Mouse (Mus musculus) MEL (cell line): ENCODE measurements at regions not wholly inside any gene's neighbourhood (a gene's known extent, or its start where the extent isn't known, plus 50 kb on each side); places are given as distances from the start of the nearest gene placed in this dataset.
A peak's percentile ranks its signal among the peaks of the same experiment; 100 is the strongest.

Experiments
- DNase-seq: peaks from one replicate; pipeline ENCODE4 v3.0.0; 2011; ENCODE audit warnings: low read depth, low spot score
- H3K27ac ChIP-seq: 2 replicates; pipeline ENCODE4 v1.5.1; 2012; ENCODE audit warnings: low read depth, mild to moderate bottlenecking, control low read depth, low read length, moderate library complexity; ENCODE audit not compliant: control insufficient read depth
- H3K27me3 ChIP-seq, 2 experiments: fragments of 150-350 bp in 1 of 2; sonication (generic) in 1 of 2; 2 replicates each; pipeline ENCODE4 v1.6.1; 2012; ENCODE audit warnings: low read length in 2 of 2, mild to moderate bottlenecking in 2 of 2, improper control_type of control experiment in 1 of 2, moderate library complexity in 1 of 2; ENCODE audit not compliant: insufficient read depth in 2 of 2, control insufficient read depth in 1 of 2
- H3K36me3 ChIP-seq, 2 experiments: 2 replicates each; pipeline ENCODE4 v1.6.1; 2012 to 2014; ENCODE audit warnings: low read length in 2 of 2, improper control_type of control experiment in 1 of 2, inconsistent platforms in 1 of 2, mild to moderate bottlenecking in 1 of 2; ENCODE audit not compliant: insufficient read depth in 2 of 2, control insufficient read depth in 1 of 2
- H3K4me1 ChIP-seq, 2 experiments: fragments of 150-350 bp in 1 of 2; sonication (generic) in 1 of 2; 2 replicates each; pipeline ENCODE4 v1.6.1; 2012; ENCODE audit warnings: low read length in 2 of 2, improper control_type of control experiment in 1 of 2, mild to moderate bottlenecking in 1 of 2; ENCODE audit not compliant: insufficient read depth in 2 of 2, control insufficient read depth in 1 of 2
- H3K4me3 ChIP-seq, 2 experiments: fragments of 150-350 bp in 1 of 2; sonication (generic) in 1 of 2; 2 replicates each; pipeline ENCODE4 v1.5.1; 2012; ENCODE audit warnings: low read depth in 2 of 2, low read length in 2 of 2, mild to moderate bottlenecking in 2 of 2, moderate library complexity in 2 of 2, control low read depth in 1 of 2, improper control_type of control experiment in 1 of 2; ENCODE audit not compliant: control insufficient read depth in 1 of 2, insufficient read depth in 1 of 2
- H3K79me2 ChIP-seq: 2 replicates; pipeline ENCODE4 v1.6.1; 2012; ENCODE audit warnings: mild to moderate bottlenecking, low read length, moderate library complexity; ENCODE audit not compliant: control insufficient read depth, poor library complexity, insufficient read depth
- H3K9ac ChIP-seq: 2 replicates; pipeline ENCODE4 v1.6.1; 2012; ENCODE audit warnings: low read depth, mild to moderate bottlenecking, control low read depth, low read length, moderate library complexity; ENCODE audit not compliant: control insufficient read depth, poor library complexity, severe bottlenecking
- H3K9me3 ChIP-seq: fragments of 150-350 bp; sonication (generic); replicated peaks from 2 replicates; pipeline ENCODE4 v1.6.1; 2012; ENCODE audit warnings: mild to moderate bottlenecking, low read length, improper control_type of control experiment, moderate library complexity; ENCODE audit not compliant: insufficient read depth
- BHLHE40 ChIP-seq: IDR thresholded peaks from 2 replicates; pipeline ENCODE4 v1.6.1; 2012; ENCODE audit warnings: low read depth, mild to moderate bottlenecking, inconsistent platforms, low read length, improper control_type of control experiment, borderline replicate concordance
- CHD2 ChIP-seq: IDR thresholded peaks from 2 replicates; pipeline ENCODE4 v1.6.1; 2011; ENCODE audit warnings: low read length, improper control_type of control experiment
- CTCF ChIP-seq, 3 experiments: IDR thresholded peaks in 2 of 3; conservative IDR thresholded peaks in 1 of 3; 2 replicates each; pipeline ENCODE4 v1.5.1; 2011 to 2012; ENCODE audit warnings: low read length in 3 of 3, low read depth in 2 of 3, mild to moderate bottlenecking in 2 of 3, improper control_type of control experiment in 1 of 3, inconsistent platforms in 1 of 3, mixed read lengths in 1 of 3, moderate library complexity in 1 of 3; ENCODE audit not compliant: control insufficient read depth in 1 of 3, insufficient read depth in 1 of 3, poor library complexity in 1 of 3, severe bottlenecking in 1 of 3
- E2F4 ChIP-seq: IDR thresholded peaks from 2 replicates; pipeline ENCODE4 v1.6.1; 2011; ENCODE audit warnings: low read depth, low read length, improper control_type of control experiment, borderline replicate concordance
- ELF1 ChIP-seq: IDR thresholded peaks from 2 replicates; pipeline ENCODE4 v1.6.1; 2014; ENCODE audit warnings: low read depth, mild to moderate bottlenecking, inconsistent platforms, low read length, improper control_type of control experiment, moderate library complexity
- EP300 ChIP-seq, 2 experiments: IDR thresholded peaks; 2 replicates each; pipeline ENCODE4 v1.6.1; 2011; ENCODE audit warnings: improper control_type of control experiment in 2 of 2, low read length in 2 of 2, low read depth in 1 of 2, mild to moderate bottlenecking in 1 of 2
- GABPA ChIP-seq: IDR thresholded peaks from 2 replicates; pipeline ENCODE4 v1.6.1; 2012; ENCODE audit warnings: low read depth, mild to moderate bottlenecking, inconsistent platforms, low read length, improper control_type of control experiment, moderate library complexity
- GATA1 ChIP-seq: IDR thresholded peaks from 2 replicates; pipeline ENCODE4 v1.6.1; 2011; ENCODE audit warnings: low read depth, low read length, improper control_type of control experiment
- HCFC1 ChIP-seq: IDR thresholded peaks from 2 replicates; pipeline ENCODE4 v1.6.1; 2012; ENCODE audit warnings: low read depth, mild to moderate bottlenecking, inconsistent platforms, low read length, improper control_type of control experiment, moderate library complexity
- JUND ChIP-seq: IDR thresholded peaks from 2 replicates; pipeline ENCODE4 v1.6.1; 2011; ENCODE audit warnings: low read depth, mild to moderate bottlenecking, improper control_type of control experiment, low read length
- MAX ChIP-seq: IDR thresholded peaks from 2 replicates; pipeline ENCODE4 v1.6.1; 2011; ENCODE audit warnings: low read length, improper control_type of control experiment
- MAZ ChIP-seq: IDR thresholded peaks from 2 replicates; pipeline ENCODE4 v1.6.1; 2012; ENCODE audit warnings: low read depth, mild to moderate bottlenecking, inconsistent platforms, low read length, improper control_type of control experiment
- MEF2A ChIP-seq: IDR thresholded peaks from 2 replicates; pipeline ENCODE4 v1.6.1; 2014; ENCODE audit warnings: low read depth, mild to moderate bottlenecking, inconsistent platforms, low read length, improper control_type of control experiment; ENCODE audit not compliant: poor library complexity, insufficient replicate concordance, severe bottlenecking; ENCODE audit errors: extremely low read depth
- MYC ChIP-seq: IDR thresholded peaks from 2 replicates; pipeline ENCODE4 v1.6.1; 2011; ENCODE audit warnings: low read depth, mild to moderate bottlenecking, low read length, improper control_type of control experiment, moderate library complexity
- NELFE ChIP-seq: IDR thresholded peaks from 2 replicates; pipeline ENCODE4 v1.6.1; 2011; ENCODE audit warnings: low read depth, low read length, improper control_type of control experiment
- POLR2AphosphoS2 ChIP-seq: IDR thresholded peaks from 2 replicates; pipeline ENCODE4 v1.6.1; 2011; ENCODE audit warnings: low read length, improper control_type of control experiment
- POLR2AphosphoS5 ChIP-seq: IDR thresholded peaks from 2 replicates; pipeline ENCODE4 v1.6.1; 2012; ENCODE audit warnings: low read depth, borderline replicate concordance, mild to moderate bottlenecking, inconsistent platforms, low read length, moderate library complexity, mixed read lengths
- RAD21 ChIP-seq: IDR thresholded peaks from 2 replicates; pipeline ENCODE4 v1.6.1; 2011; ENCODE audit warnings: mild to moderate bottlenecking, low read depth, low read length, improper control_type of control experiment
- RCOR1 ChIP-seq: IDR thresholded peaks from 2 replicates; pipeline ENCODE4 v1.6.1; 2012; ENCODE audit warnings: low read depth, mild to moderate bottlenecking, inconsistent platforms, low read length, improper control_type of control experiment
- SIN3A ChIP-seq: IDR thresholded peaks from 2 replicates; pipeline ENCODE4 v1.6.1; 2012; ENCODE audit warnings: low read length, improper control_type of control experiment, inconsistent platforms
- SMC3 ChIP-seq: IDR thresholded peaks from 2 replicates; pipeline ENCODE4 v1.6.1; 2011; ENCODE audit warnings: low read depth, low read length, improper control_type of control experiment
- TBP ChIP-seq: IDR thresholded peaks from 2 replicates; pipeline ENCODE4 v1.8.0; 2011; ENCODE audit warnings: low read depth, low read length, improper control_type of control experiment
- TCF12 ChIP-seq: IDR thresholded peaks from 2 replicates; pipeline ENCODE4 v1.6.1; 2014; ENCODE audit warnings: low read depth, mild to moderate bottlenecking, inconsistent platforms, low read length, improper control_type of control experiment, moderate library complexity
- UBTF ChIP-seq: IDR thresholded peaks from 2 replicates; pipeline ENCODE4 v1.6.1; 2012; ENCODE audit warnings: low read depth, mild to moderate bottlenecking, inconsistent platforms, low read length, improper control_type of control experiment, moderate library complexity, borderline replicate concordance; ENCODE audit not compliant: insufficient read depth
- ZNF384 ChIP-seq: IDR thresholded peaks from 2 replicates; pipeline ENCODE4 v1.6.1; 2012; ENCODE audit warnings: low read depth, mild to moderate bottlenecking, inconsistent platforms, low read length, improper control_type of control experiment

DNA sequence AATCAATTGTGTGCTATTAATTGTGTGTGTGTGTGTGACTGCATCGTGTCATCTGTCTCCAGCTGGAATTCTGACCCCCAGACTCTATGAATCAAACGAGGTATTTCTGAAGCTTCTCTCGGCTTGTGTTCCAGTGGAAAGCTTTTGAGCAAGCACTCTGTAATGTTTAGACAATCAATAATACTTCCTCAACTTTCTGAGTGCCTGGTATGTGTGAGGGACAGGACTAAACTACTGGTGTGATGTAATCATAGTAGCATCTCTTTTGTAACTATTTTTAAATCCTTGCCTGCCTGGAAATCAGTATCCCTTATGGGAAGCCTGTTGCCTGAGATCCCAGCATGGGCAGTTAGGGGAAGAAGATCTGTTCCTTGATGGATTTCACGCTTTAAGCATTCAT is 62.4 kb upstream of the Slc44a3 start:
- no peak for TF ChIP-seq MAZ
- no peak for TF ChIP-seq UBTF
- no peak for TF ChIP-seq POLR2AphosphoS2
- no peak for TF ChIP-seq CTCF (IDR thresholded peaks at IDR 0.05 in 2 of 3, conservative IDR thresholded peaks at IDR 0.05 in 1 of 3; ENCODE audit: control insufficient read depth in 1 of 3, insufficient read depth in 1 of 3, low read depth in 2 of 3, low read length in 3 of 3, poor library complexity in 1 of 3, severe bottlenecking in 1 of 3)
- TF ChIP-seq HCFC1 = no peak
- TF ChIP-seq JUND = no peak
- no peak for TF ChIP-seq TBP
- Histone ChIP-seq H3K4me1 (no peaks in the 10 kb centered on the region), H3K9me3 (no peaks in the 10 kb centered on the region), H3K4me3 (no peak overlapping the region), H3K36me3 (no peaks in the 10 kb centered on the region), H3K27ac (no peak overlapping the region), H3K9ac (no peak overlapping the region), H3K27me3 (no peaks in the 10 kb centered on the region), H3K79me2 (no peaks in the 10 kb centered on the region)
- no peak for DNase-seq

- no peak overlapping the region for H3K27ac ChIP-seq
- DNase-seq = no peak
- no peaks in the 10 kb centered on the region for H3K79me2 ChIP-seq
- H3K27me3 ChIP-seq = no peaks in the 10 kb centered on the region
- H3K9ac ChIP-seq = no peak overlapping the region
- H3K4me1 ChIP-seq = no peaks in the 10 kb centered on the region
- no peak overlapping the region for H3K4me3 ChIP-seq
- H3K9me3 ChIP-seq = no peaks in the 10 kb centered on the region
- no peaks in the 10 kb centered on the region for H3K36me3 ChIP-seq
- no peak for TF ChIP-seq NELFE
- no peak for TF ChIP-seq CHD2
- TF ChIP-seq MAZ = no peak
- TF ChIP-seq SMC3 = no peak
- TF ChIP-seq RAD21 = no peak
- no peak for TF ChIP-seq MEF2A
- TF ChIP-seq, all 39 proteins: peak for 0
Observed at GRCm38 (mm10) chr3:121593598-121594117, 61.5 kb upstream of the Slc44a3 start.

DNA sequence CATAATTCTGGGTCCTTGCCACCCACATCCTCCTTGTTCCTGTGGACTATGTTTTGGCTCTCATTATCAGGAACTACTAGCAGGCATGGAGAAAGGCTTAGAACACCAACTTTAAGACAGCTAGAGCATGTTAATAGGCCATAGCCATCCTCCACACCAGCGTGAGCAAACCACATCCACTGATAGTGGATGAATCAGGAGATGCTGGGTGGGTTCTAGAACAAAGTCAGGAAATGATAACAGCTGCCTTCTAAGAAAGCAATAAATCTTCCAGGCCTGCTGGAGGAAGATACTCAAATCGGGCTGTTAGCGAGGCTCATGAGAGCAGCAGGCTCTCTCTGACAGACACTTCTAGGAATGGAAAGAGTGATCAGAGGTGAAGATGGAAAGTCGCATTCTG is 60.9 kb upstream of the Slc44a3 start:
- H3K9me3 ChIP-seq = no peaks in the 10 kb centered on the region
- H3K9ac ChIP-seq = no peak overlapping the region
- no peaks in the 10 kb centered on the region for H3K4me1 ChIP-seq
- no peak overlapping the region for H3K27ac ChIP-seq
- no peaks in the 10 kb centered on the region for H3K27me3 ChIP-seq
- DNase-seq = peak; percentile 29
- H3K79me2 ChIP-seq = no peaks in the 10 kb centered on the region
- no peak overlapping the region for H3K4me3 ChIP-seq
- TF ChIP-seq ZNF384 (no peak), BHLHE40 (no peak), GABPA (no peak), MYC (no peak), SIN3A (no peak), GATA1 (peak; percentile 27; the same call in 1 of the 2 replicates), MAX (no peak), SMC3 (no peak), EP300 (IDR thresholded peaks at IDR 0.05; ENCODE audit: low read depth in 1 of 2, low read length in 2 of 2) (peak in 1 of 2 experiments; percentile 57; a peak in 2 of 4 replicates), RCOR1 (peak; percentile 55; the same call in 1 of the 2 replicates), ELF1 (no peak), POLR2AphosphoS5 (no peak), E2F4 (no peak), TCF12 (peak; percentile 52; the same call in 1 of the 2 replicates)
- H3K36me3 ChIP-seq = no peaks in the 10 kb centered on the region
